Mouse (Mus musculus) retina, adult 2 months (tissue): ENCODE results near the gene Dnajc13.

Source experiments
- DNase-seq: peaks from one replicate; pipeline ENCODE4 v3.0.0-alpha.2; 2012; ENCODE audit warnings: low read depth, low spot score

Dnajc13 gene

GRCm38 (mm10) chr9:104123101-104123500 lies 139.6 kb downstream of the Dnajc13 start:
- no peak for DNase-seq

GRCm38 (mm10) chr9:104109151-104109550 lies 153.6 kb downstream of the Dnajc13 start:
- no peak for DNase-seq

- no peak for DNase-seq
Observed at GRCm38 (mm10) chr9:104108571-104109143, 154.1 kb downstream of the Dnajc13 start.

GRCm38 (mm10) chr9:104107482-104107881 lies 155.2 kb downstream of the Dnajc13 start:
- no peak for DNase-seq

GRCm38 (mm10) chr9:104106930-104107329 lies 155.8 kb downstream of the Dnajc13 start:
- DNase-seq: no peak

- DNase-seq: no peak
Observed at GRCm38 (mm10) chr9:104104986-104105385, 157.7 kb downstream of the Dnajc13 start.

GRCm38 (mm10) chr9:104102901-104103300 lies 159.8 kb downstream of the Dnajc13 start:
- DNase-seq: no peak

GRCm38 (mm10) chr9:104102301-104102700 lies 160.4 kb downstream of the Dnajc13 start:
- DNase-seq: no peak

GRCm38 (mm10) chr9:104101458-104101857 lies 161.3 kb downstream of the Dnajc13 start:
- no peak for DNase-seq
